Mouse (Mus musculus) neural tube, embryonic 12.5 days (tissue): ENCODE measurements around the gene Ovol1. TPM values are rescaled to one million over a fixed set of nuclear protein-coding genes. Genes with fewer than 3 reads are reported as not detected.
A peak's percentile ranks its signal among the peaks of the same experiment; 100 is the strongest.

Experiments
- ATAC-seq: fragments of 200-750 bp; cut with Nextera tagmentation; 2 replicates; pipeline ENCODE4 v1.8.0; 2017; ENCODE audit warnings: low read depth, mild to moderate bottlenecking, moderate TSS enrichment, moderate library complexity; ENCODE audit not compliant: low FRiP score
- H3K27ac ChIP-seq: fragments of 300-500 bp; sonication (generic); 2 replicates; pipeline ENCODE4 v1.5.1; 2016
- H3K27me3 ChIP-seq: fragments of 300-500 bp; sonication (generic); replicated peaks from 2 replicates; pipeline ENCODE4 v1.6.1; 2016; ENCODE audit warnings: mild to moderate bottlenecking
- H3K36me3 ChIP-seq: fragments of 300-500 bp; sonication (generic); 2 replicates; pipeline ENCODE4 v1.6.1; 2016; ENCODE audit warnings: mild to moderate bottlenecking
- H3K4me1 ChIP-seq: fragments of 300-500 bp; sonication (generic); 2 replicates; pipeline ENCODE4 v1.6.1; 2016
- H3K4me2 ChIP-seq: fragments of 300-500 bp; sonication (generic); replicated peaks from 2 replicates; pipeline ENCODE4 v1.6.1; 2016; ENCODE audit warnings: mild to moderate bottlenecking
- H3K4me3 ChIP-seq: fragments of 300-500 bp; sonication (generic); 2 replicates; pipeline ENCODE4 v1.5.1; 2016
- H3K9ac ChIP-seq: fragments of 300-500 bp; sonication (generic); 2 replicates; pipeline ENCODE4 v1.6.1; 2016; ENCODE audit warnings: mild to moderate bottlenecking
- H3K9me3 ChIP-seq: fragments of 300-500 bp; sonication (generic); 2 replicates; pipeline ENCODE4 v1.6.1; 2016; ENCODE audit warnings: mild to moderate bottlenecking
- WGBS: fragments of 180-500 bp; shearing (Covaris S2); methylation state at CpG from one replicate; pipeline ENCODE4 v1.1.7; 2016; 5-methylcytosine and 5-hydroxymethylcytosine counted together
- polyA plus RNA-seq: library from polyadenylated mRNA; unstranded; fragments of >200 nt; fragmentation: Nextera tagmentation; extraction: Ambion mirVana; gene quantifications from 2 replicates; pipeline ENCODE4 v1.2.1, GENCODE M21; 2016

Gene Ovol1
- polyA plus RNA-seq, 1 experiment from 2014 or later = 0.32 TPM

DNA sequence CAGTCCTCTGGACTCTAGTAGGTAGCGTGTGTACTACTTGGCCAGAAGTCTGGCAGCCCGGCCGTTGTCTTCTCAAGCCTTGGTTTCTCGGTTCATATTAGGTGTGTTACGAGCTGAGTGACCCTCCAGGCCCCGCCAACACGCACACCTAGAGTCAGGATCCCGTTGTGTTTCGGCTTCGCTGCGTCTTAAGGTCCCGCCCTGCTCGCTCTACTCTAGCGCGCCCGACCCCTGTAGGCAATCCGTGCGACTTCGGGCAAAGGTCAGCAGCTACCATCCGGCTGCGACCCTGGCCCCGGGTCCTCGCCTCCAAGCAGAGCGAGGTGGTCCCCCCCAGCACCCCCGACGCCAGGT is 6.7 kb upstream of the Ovol1 start:
- Histone ChIP-seq H3K9ac (peak overlapping the region; percentile 76), H3K9me3 (no peaks in the 10 kb centered on the region), H3K4me3 (peak overlapping the region; percentile 79), H3K36me3 (no peaks in the 10 kb centered on the region; the same call in none of the 2 replicates), H3K4me1 (peaks cover 17% of the 10 kb centered on the region), H3K4me2 (peak overlapping the region; percentile 93), H3K27ac (no peak overlapping the region), H3K27me3 (peaks cover 55% of the 10 kb centered on the region)
- 2% methylated on average over 26 of the region's 26 CpGs for WGBS
- ATAC-seq = peak; percentile 4; the same call in 1 of the 2 replicates

GRCm38 (mm10) chr19:5566316-5566715 is 5.9 kb upstream of the Ovol1 start:
- H3K27me3 ChIP-seq = peaks cover 63% of the 10 kb centered on the region
- no peak for ATAC-seq
- 0 out of 2 replicates have a peak overlapping the region, but pooled peaks have one; percentile 76 for H3K9ac ChIP-seq
- H3K9me3 ChIP-seq = no peaks in the 10 kb centered on the region
- H3K4me1 ChIP-seq = peaks cover 17% of the 10 kb centered on the region
- H3K4me2 ChIP-seq = no peak overlapping the region; the same call in 1 of the 2 replicates
- H3K36me3 ChIP-seq = no peaks in the 10 kb centered on the region; the same call in 1 of the 2 replicates
- WGBS = 40% methylated on average over 5 of the region's 5 CpGs
- no peak overlapping the region for H3K4me3 ChIP-seq
- H3K27ac ChIP-seq = no peak overlapping the region

DNA sequence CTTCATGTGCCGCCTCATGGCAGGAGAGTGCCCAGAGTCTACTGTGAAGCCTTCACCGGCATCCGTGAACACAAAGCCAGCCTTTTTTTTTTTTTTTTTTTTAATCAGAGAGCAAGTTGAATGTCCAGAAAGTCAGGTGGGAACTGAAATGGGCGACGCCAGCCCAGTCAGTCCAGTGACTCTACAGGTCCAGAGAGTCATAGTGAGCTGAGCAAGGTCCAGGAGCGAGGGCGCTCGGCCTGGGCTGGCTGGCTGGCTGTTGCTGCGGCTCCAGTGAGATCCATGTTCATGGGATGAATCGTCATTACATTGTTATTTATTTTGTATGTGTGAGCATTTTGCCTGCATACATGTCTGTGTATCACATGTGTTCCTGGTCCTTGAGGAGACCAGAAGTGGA is 2.3 kb upstream of the Ovol1 start:
- WGBS = 90% methylated on average over 10 of the region's 10 CpGs
- H3K4me1 ChIP-seq = peaks cover 24% of the 10 kb centered on the region
- no peaks in the 10 kb centered on the region for H3K9me3 ChIP-seq

DNA sequence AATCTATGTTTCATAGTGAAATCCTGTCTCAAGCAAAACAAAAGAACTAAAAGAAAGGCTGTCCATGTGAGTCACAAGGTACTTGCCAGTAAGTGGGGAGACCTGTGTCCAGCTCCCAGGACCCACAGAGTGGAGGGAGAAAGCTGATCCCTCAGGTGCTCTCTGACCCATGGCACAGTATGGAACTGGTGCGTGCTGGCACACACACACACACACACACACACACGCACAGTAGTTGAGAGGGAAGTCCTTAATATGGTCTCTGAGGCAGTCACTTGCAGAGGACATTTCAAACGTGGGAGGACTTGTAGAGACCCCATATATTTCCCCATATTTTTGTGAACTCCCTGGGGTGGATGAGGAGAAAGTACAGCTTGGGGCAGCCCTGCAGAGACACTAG is 1.4 kb upstream of the Ovol1 start:
- Histone ChIP-seq H3K4me3 (no peak overlapping the region), H3K36me3 (no peaks in the 10 kb centered on the region), H3K9ac (no peak overlapping the region), H3K4me2 (no peak overlapping the region), H3K27ac (no peak overlapping the region), H3K9me3 (no peaks in the 10 kb centered on the region), H3K27me3 (peaks cover 95% of the 10 kb centered on the region), H3K4me1 (peaks cover 19% of the 10 kb centered on the region)
- WGBS = 52% methylated on average over 3 of the region's 3 CpGs
- ATAC-seq = no peak

More for the DNA sequence above, 2.3 kb upstream of the Ovol1 start:
- Histone ChIP-seq H3K4me3 (no peak overlapping the region), H3K27ac (no peak overlapping the region), H3K36me3 (no peaks in the 10 kb centered on the region), H3K4me2 (no peak overlapping the region), H3K27me3 (peaks cover 88% of the 10 kb centered on the region), H3K9ac (no peak overlapping the region)
- ATAC-seq = no peak

GRCm38 (mm10) chr19:5561252-5561790 is 875 bp upstream of the Ovol1 start:
- H3K9ac ChIP-seq = no peak overlapping the region
- WGBS = 12% methylated on average over 10 of the region's 10 CpGs
- no peak overlapping the region for H3K27ac ChIP-seq
- no peaks in the 10 kb centered on the region for H3K9me3 ChIP-seq
- no peak for ATAC-seq
- no peak overlapping the region; the same call in 1 of the 2 replicates for H3K4me3 ChIP-seq
- H3K36me3 ChIP-seq = no peaks in the 10 kb centered on the region
- peaks cover 16% of the 10 kb centered on the region for H3K4me1 ChIP-seq
- H3K4me2 ChIP-seq = peak overlapping the region; percentile 60; the same call in 1 of the 2 replicates
- H3K27me3 ChIP-seq = peaks cover 95% of the 10 kb centered on the region

- Histone ChIP-seq H3K4me1 (peaks cover 16% of the 10 kb centered on the region), H3K9me3 (no peaks in the 10 kb centered on the region), H3K4me2 (peak overlapping the region; percentile 60), H3K9ac (0 out of 2 replicates have a peak overlapping the region, but pooled peaks have one; percentile 26), H3K4me3 (peak overlapping the region; percentile 21; the same call in 1 of the 2 replicates), H3K27me3 (peaks cover 94% of the 10 kb centered on the region), H3K27ac (no peak overlapping the region), H3K36me3 (no peaks in the 10 kb centered on the region)
- ATAC-seq = no peak
- WGBS = under 1% methylated on average over 69 of the region's 69 CpGs
These were observed 602 bp downstream of the Ovol1 start for GRCm38 (mm10) chr19:5559631-5560456.

DNA sequence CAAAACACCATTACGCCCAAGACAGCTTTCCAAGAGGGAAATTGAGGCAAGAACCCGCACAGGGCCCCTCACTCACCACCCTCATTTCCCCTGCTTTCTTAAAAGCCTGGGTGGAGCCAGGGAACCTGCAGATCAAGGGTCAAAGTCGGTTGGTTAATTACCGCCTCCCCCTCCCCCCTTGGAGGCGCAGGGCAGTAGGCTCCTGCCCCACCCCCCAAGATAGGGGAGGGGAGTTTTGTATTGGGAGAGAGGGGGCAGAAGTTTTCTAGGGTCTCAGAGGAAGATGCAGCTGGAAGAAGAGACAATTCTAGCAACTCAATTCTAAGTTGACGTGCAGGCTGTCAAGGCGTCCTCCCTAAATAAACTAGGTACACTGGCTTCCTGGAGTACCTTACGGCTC is 1.2 kb downstream of the Ovol1 start:
- H3K9ac ChIP-seq = no peak overlapping the region
- no peak for ATAC-seq
- H3K4me1 ChIP-seq = peaks cover 16% of the 10 kb centered on the region
- no peaks in the 10 kb centered on the region for H3K36me3 ChIP-seq
- H3K9me3 ChIP-seq = no peaks in the 10 kb centered on the region
- no peak overlapping the region for H3K27ac ChIP-seq
- no peak overlapping the region for H3K4me3 ChIP-seq
- peaks cover 88% of the 10 kb centered on the region for H3K27me3 ChIP-seq
- H3K4me2 ChIP-seq = no peak overlapping the region; the same call in 1 of the 2 replicates
- WGBS = 14% methylated on average over 8 of the region's 8 CpGs

- no peak overlapping the region for H3K4me3 ChIP-seq
- H3K9ac ChIP-seq = no peak overlapping the region
- H3K9me3 ChIP-seq = no peaks in the 10 kb centered on the region
- H3K27ac ChIP-seq = no peak overlapping the region
- peaks cover 84% of the 10 kb centered on the region for H3K27me3 ChIP-seq
- ATAC-seq = no peak
- H3K36me3 ChIP-seq = no peaks in the 10 kb centered on the region
- peaks cover 16% of the 10 kb centered on the region for H3K4me1 ChIP-seq
- 62% methylated on average over 8 of the region's 8 CpGs for whole genome bisulfite sequencing
- no peak overlapping the region for H3K4me2 ChIP-seq
These were observed 1.7 kb downstream of the Ovol1 start for GRCm38 (mm10) chr19:5558770-5559169.

- no peaks in the 10 kb centered on the region for H3K9me3 ChIP-seq
- 46% methylated on average over 7 of the region's 7 CpGs for WGBS
These were observed 2.3 kb downstream of the Ovol1 start for GRCm38 (mm10) chr19:5558169-5558568.

GRCm38 (mm10) chr19:5554212-5554611 is 6.2 kb downstream of the Ovol1 start:
- H3K9me3 ChIP-seq = no peaks in the 10 kb centered on the region
- H3K27me3 ChIP-seq = peaks cover 44% of the 10 kb centered on the region
- no peak overlapping the region for H3K4me2 ChIP-seq
- no peak overlapping the region for H3K27ac ChIP-seq
- H3K4me1 ChIP-seq = no peaks in the 10 kb centered on the region
- no peak overlapping the region for H3K9ac ChIP-seq
- 75% methylated on average over 14 of the region's 14 CpGs for WGBS
- ATAC-seq = no peak
- no peaks in the 10 kb centered on the region for H3K36me3 ChIP-seq
- no peak overlapping the region for H3K4me3 ChIP-seq

More at GRCm38 (mm10) chr19:5558169-5558568, 2.3 kb downstream of the Ovol1 start:
- no peak overlapping the region for H3K4me3 ChIP-seq
- no peak overlapping the region for H3K4me2 ChIP-seq
- peaks cover 78% of the 10 kb centered on the region for H3K27me3 ChIP-seq
- no peak overlapping the region for H3K9ac ChIP-seq
- ATAC-seq = no peak
- peaks cover 16% of the 10 kb centered on the region for H3K4me1 ChIP-seq
- H3K27ac ChIP-seq = no peak overlapping the region
- no peaks in the 10 kb centered on the region for H3K36me3 ChIP-seq

- Histone ChIP-seq H3K27me3 (peaks cover 40% of the 10 kb centered on the region), H3K4me2 (no peak overlapping the region), H3K27ac (no peak overlapping the region), H3K4me3 (no peak overlapping the region), H3K4me1 (no peaks in the 10 kb centered on the region), H3K36me3 (no peaks in the 10 kb centered on the region), H3K9me3 (no peaks in the 10 kb centered on the region), H3K9ac (no peak overlapping the region)
- ATAC-seq = no peak
- WGBS = 53% methylated on average over 8 of the region's 8 CpGs
These were observed 6.6 kb downstream of the Ovol1 start for GRCm38 (mm10) chr19:5553802-5554201.

- H3K4me2 ChIP-seq = no peak overlapping the region
- H3K4me3 ChIP-seq = no peak overlapping the region
- no peak for ATAC-seq
- H3K4me1 ChIP-seq = no peaks in the 10 kb centered on the region
- no peaks in the 10 kb centered on the region for H3K9me3 ChIP-seq
- 0 out of 2 replicates have a peak, but pooled peaks cover 4% of the 10 kb centered on the region for H3K27me3 ChIP-seq
- H3K36me3 ChIP-seq = no peaks in the 10 kb centered on the region
- no peak overlapping the region for H3K27ac ChIP-seq
- no peak overlapping the region for H3K9ac ChIP-seq
- 78% methylated on average over 4 of the region's 4 CpGs for WGBS
These were observed 12.9 kb downstream of the Ovol1 start for GRCm38 (mm10) chr19:5547471-5548056.
